Mouse (Mus musculus) stomach, embryonic 15.5 days (tissue): ENCODE measurements around the gene Olfr380. TPM values are rescaled to one million over a fixed set of nuclear protein-coding genes. Genes with fewer than 3 reads are reported as not detected.

Experiments used
- ATAC-seq: fragments of 200-750 bp; cut with Nextera tagmentation; 2 replicates; pipeline ENCODE4 v1.8.0; 2017; ENCODE audit warnings: low read depth, moderate number of reproducible peaks, moderate TSS enrichment; ENCODE audit not compliant: insufficient read depth, low FRiP score
- H3K27ac ChIP-seq: fragments of 300-500 bp; sonication (generic); 2 replicates; pipeline ENCODE4 v1.5.1; 2015; ENCODE audit warnings: mild to moderate bottlenecking, inconsistent platforms
- H3K27me3 ChIP-seq: fragments of 300-500 bp; sonication (generic); replicated peaks from 2 replicates; pipeline ENCODE4 v1.6.1; 2015; ENCODE audit warnings: inconsistent platforms
- H3K36me3 ChIP-seq: fragments of 300-500 bp; sonication (generic); 2 replicates; pipeline ENCODE4 v1.6.1; 2015; ENCODE audit warnings: inconsistent platforms
- H3K4me1 ChIP-seq: fragments of 300-500 bp; sonication (generic); 2 replicates; pipeline ENCODE4 v1.6.1; 2015; ENCODE audit warnings: inconsistent platforms
- H3K4me2 ChIP-seq: fragments of 300-500 bp; sonication (generic); 2 replicates; pipeline ENCODE4 v1.6.1; 2015; ENCODE audit warnings: mild to moderate bottlenecking, inconsistent platforms
- H3K4me3 ChIP-seq: fragments of 300-500 bp; sonication (generic); replicated peaks from 2 replicates; pipeline ENCODE4 v1.5.1; 2015; ENCODE audit warnings: inconsistent platforms
- H3K9ac ChIP-seq: fragments of 300-500 bp; sonication (generic); 2 replicates; pipeline ENCODE4 v1.6.1; 2015; ENCODE audit warnings: inconsistent platforms
- H3K9me3 ChIP-seq: fragments of 300-500 bp; sonication (generic); 2 replicates; pipeline ENCODE4 v1.6.1; 2016; ENCODE audit warnings: inconsistent platforms
- WGBS: fragments of 180-500 bp; shearing (Covaris S2); methylation state at CpG from one replicate; pipeline ENCODE4 v1.1.7; 2015; 5-methylcytosine and 5-hydroxymethylcytosine counted together
- polyA plus RNA-seq: library from polyadenylated mRNA; unstranded; fragments of >200 nt; fragmentation: Nextera tagmentation; extraction: Ambion mirVana; gene quantifications from 2 replicates; pipeline ENCODE4 v1.2.1, GENCODE M21; 2015

Olfr380 gene
- polyA plus RNA-seq = not detected in 2 replicates

GRCm38 (mm10) chr11:73457408-73457807 is at the start of gene Olfr380:
Gene Olfr380, minus strand, starts transcription at chr11:73457508.
- Histone ChIP-seq H3K4me1 (no peaks in the 10 kb centered on the region), H3K4me3 (no peak within 1 kb of the TSS), H3K27me3 (no peaks in the 10 kb centered on the region), H3K9me3 (no peaks in the 10 kb centered on the region), H3K36me3 (no peaks in the 10 kb centered on the region), H3K4me2 (no peak within 1 kb of the TSS), H3K27ac (no peak within 1 kb of the TSS), H3K9ac (no peak within 1 kb of the TSS)
- 87% methylated on average over 1 of the region's 1 CpGs for WGBS
- ATAC-seq = no peak

DNA sequence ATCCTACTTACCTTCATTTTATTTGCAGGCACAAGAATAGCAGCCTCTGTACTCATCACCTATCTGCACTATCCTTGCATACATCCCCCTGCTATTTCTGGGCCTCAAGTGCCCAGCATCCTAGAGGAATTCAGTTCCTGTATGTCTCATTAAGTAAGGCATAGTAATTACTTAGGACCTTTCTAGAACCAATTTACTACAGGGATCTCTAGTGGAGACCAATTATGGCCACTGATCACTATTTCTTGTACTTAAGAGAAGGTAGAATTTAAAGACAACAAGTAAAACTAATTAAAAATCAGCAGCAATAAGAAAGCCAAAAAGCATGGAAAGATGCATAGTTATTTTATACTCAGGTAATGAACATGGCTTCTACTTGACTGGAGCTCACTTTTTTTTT is 34.2 kb upstream of the Olfr380 start, which contains the start of gene Olfr381:
Olfr381 (minus strand) TSS at position 101 of the 400 bp plus-strand sequence.
- no peak within 1 kb of the TSS for H3K9ac ChIP-seq
- no peak within 1 kb of the TSS for H3K27ac ChIP-seq
- no peaks in the 10 kb centered on the region for H3K36me3 ChIP-seq
- no peak for ATAC-seq
- H3K27me3 ChIP-seq = no peaks in the 10 kb centered on the region
- H3K4me2 ChIP-seq = no peak within 1 kb of the TSS
- no peaks in the 10 kb centered on the region for H3K4me1 ChIP-seq
- no peaks in the 10 kb centered on the region for H3K9me3 ChIP-seq
- no peak within 1 kb of the TSS for H3K4me3 ChIP-seq

DNA sequence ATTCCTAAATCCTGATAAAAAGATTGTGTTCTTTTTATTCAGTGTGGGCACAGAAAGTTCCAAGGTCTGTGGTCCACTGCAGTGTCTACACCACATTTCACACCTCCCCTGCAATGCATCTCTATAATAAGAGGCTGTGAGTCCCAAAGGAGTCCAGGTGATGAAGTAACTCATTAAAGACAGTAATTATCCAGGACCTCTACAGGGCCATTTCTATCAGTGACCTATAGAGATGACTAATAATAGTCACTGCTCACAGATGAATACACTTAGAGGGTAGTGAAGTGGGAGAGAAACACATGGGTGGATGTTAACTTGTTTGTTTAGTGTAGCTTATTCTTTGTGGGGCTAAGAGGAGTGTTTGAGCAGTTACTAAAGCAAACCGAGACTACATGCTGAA is 28.9 kb downstream of the Olfr380 start, which contains the start of gene Olfr378:
Olfr378 (minus strand) TSS at position 101 of the 400 bp plus-strand sequence.
- Histone ChIP-seq H3K27ac (no peak within 1 kb of the TSS), H3K9ac (no peak within 1 kb of the TSS), H3K36me3 (no peaks in the 10 kb centered on the region), H3K4me2 (no peak within 1 kb of the TSS), H3K4me1 (no peaks in the 10 kb centered on the region), H3K4me3 (no peak within 1 kb of the TSS), H3K9me3 (no peaks in the 10 kb centered on the region), H3K27me3 (no peaks in the 10 kb centered on the region)
- no peak for ATAC-seq
- WGBS = 74% methylated on average over 1 of the region's 1 CpGs

Other genes starting within 250 kb of the Olfr380 start
- gene Trpv1, start 223.2 kb downstream of the Olfr380 start, polyA plus RNA-seq = 0.08 TPM in 1 of 2 replicates, not detected in the other
- gene Trpv3, start 190.1 kb downstream of the Olfr380 start, polyA plus RNA-seq = 0.12 and 0.22 TPM in 2 replicates
- 2.7 and 3.2 TPM in 2 replicates for gene Aspa, start 127.9 kb downstream of the Olfr380 start, polyA plus RNA-seq
- not detected in 2 replicates for gene Gm49340, start 127.8 kb downstream of the Olfr380 start, polyA plus RNA-seq
- gene Spata22, start 127.8 kb downstream of the Olfr380 start, polyA plus RNA-seq = 0.23 and 0.27 TPM in 2 replicates
- gene Olfr20, start 106.7 kb downstream of the Olfr380 start, polyA plus RNA-seq = not detected in 2 replicates
- not detected in 2 replicates for gene Olfr376, start 86.3 kb downstream of the Olfr380 start, polyA plus RNA-seq
- not detected in 2 replicates for gene Olfr1, start 57.9 kb downstream of the Olfr380 start, polyA plus RNA-seq
- not detected in 2 replicates for gene Olfr378, start 29.0 kb downstream of the Olfr380 start, polyA plus RNA-seq
- gene Olfr381, start 34.1 kb upstream of the Olfr380 start, polyA plus RNA-seq = not detected in 2 replicates
- gene Olfr382, start 59.7 kb upstream of the Olfr380 start, polyA plus RNA-seq = not detected in 2 replicates
- gene Olfr385, start 135.5 kb upstream of the Olfr380 start, polyA plus RNA-seq = not detected in 2 replicates
- not detected in 2 replicates for gene Olfr384, start 141.1 kb upstream of the Olfr380 start, polyA plus RNA-seq
- gene Zfp735, start 231.3 kb upstream of the Olfr380 start, polyA plus RNA-seq = not detected in 2 replicates